Mouse (Mus musculus): ENCODE measurements around the gene 6030468B19Rik. TPM values are rescaled to one million over a fixed set of nuclear protein-coding genes. Genes with fewer than 3 reads are reported as not detected.

The 6030468B19Rik gene
- polyA plus RNA-seq, 1 experiment from 2014 or later: 0.26 TPM

DNA sequence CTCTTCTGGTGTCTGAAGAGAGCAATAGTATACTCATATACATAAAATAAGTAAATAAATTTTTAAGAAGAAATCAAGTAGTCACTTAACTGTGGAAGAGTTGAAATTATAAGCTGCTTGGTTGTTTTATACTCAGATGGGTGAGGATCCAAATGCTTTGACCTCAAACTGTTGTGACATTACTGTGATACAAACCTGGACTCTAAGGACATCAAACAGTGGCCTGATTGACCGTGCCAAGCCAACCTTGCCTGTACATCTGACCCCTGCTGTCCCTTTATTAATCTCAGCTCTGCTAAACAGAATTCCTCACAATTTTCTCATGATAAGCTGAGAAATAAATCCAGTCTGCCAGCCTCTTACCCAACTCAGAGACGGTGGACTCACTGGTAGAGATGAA, 48.2 kb downstream of the 6030468B19Rik start:
- 83% methylated on average over 2 of the region's 2 CpGs for WGBS
- Histone ChIP-seq H3K36me3 (no peaks in the 10 kb centered on the region), H3K9ac (replicated peaks) (no peak overlapping the region), H3K4me3 (replicated peaks) (no peak overlapping the region), H3K27me3 (no peaks in the 10 kb centered on the region), H3K9me3 (no peaks in the 10 kb centered on the region), H3K4me1 (replicated peaks) (peaks cover 24% of the 10 kb centered on the region), H3K27ac (no peak overlapping the region), H3K4me2 (no peak overlapping the region)
- ATAC-seq (ENCODE audit: insufficient number of reproducible peaks, insufficient read depth, low FRiP score, low TSS enrichment, low read depth): no peak

DNA sequence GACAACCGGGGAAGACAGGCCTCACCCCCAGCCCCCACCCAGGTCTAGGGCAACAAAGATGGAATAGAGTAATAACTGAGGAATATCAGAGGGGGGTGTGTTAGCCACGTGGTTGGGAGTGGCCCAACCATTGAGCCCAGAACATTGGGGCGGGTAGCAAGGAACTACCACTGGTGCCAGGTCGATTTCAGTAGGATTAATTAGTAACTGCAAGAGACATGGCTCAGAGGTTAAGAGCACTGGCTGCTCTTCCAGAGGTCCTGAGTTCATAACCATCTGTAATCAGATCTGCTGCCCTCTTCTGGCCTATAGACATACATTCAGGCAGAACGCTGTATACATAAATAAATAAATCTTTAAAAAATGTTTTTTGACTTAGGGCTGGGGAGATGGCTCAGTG, 49.2 kb downstream of the 6030468B19Rik start:
- 56% methylated on average over 5 of the region's 5 CpGs for WGBS
- Histone ChIP-seq H3K9ac (replicated peaks) (no peak overlapping the region), H3K9me3 (no peaks in the 10 kb centered on the region), H3K4me1 (replicated peaks) (peaks cover 24% of the 10 kb centered on the region), H3K36me3 (peaks cover 1% of the 10 kb centered on the region; the same call in 1 of the 2 replicates), H3K4me3 (replicated peaks) (no peak overlapping the region), H3K4me2 (no peak overlapping the region), H3K27ac (no peak overlapping the region), H3K27me3 (no peaks in the 10 kb centered on the region)
- ATAC-seq (ENCODE audit: insufficient number of reproducible peaks, insufficient read depth, low FRiP score, low TSS enrichment, low read depth): no peak

DNA sequence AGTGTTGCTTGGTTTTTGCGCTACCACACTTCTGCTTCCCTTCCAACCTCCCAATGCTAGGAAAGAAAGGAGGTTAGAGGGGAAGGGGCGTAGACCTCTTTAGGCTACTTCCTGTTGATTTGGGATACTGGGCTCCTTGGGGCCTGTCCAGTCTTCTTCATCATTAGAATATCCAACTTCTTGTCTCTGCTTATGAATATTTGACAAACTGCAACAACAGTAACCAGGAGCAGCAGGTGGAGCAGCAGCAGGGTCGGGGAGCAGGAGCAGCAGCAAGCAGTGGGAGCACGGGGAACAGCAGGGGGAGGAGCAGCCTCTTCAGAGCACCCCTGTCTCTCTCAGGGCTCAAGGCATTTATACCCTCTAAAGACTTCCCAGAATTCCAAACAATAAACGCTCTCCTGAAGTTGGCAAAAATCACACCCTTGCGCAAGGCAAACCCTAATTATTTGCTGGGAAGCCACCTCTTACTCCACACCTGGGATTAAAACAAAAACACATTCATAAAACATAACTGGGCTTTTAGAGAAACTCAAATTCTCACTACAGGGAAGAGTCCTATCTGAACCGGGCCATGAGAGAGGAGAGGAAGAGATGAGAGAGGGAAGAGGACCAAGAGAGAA, 50.2 kb downstream of the 6030468B19Rik start:
- 76% methylated on average over 7 of the region's 7 CpGs for WGBS
- peak overlapping the region; percentile 77 for H3K9ac ChIP-seq (replicated peaks)
- H3K27ac ChIP-seq: peak overlapping the region; percentile 94
- ATAC-seq (ENCODE audit: insufficient number of reproducible peaks, insufficient read depth, low FRiP score, low TSS enrichment, low read depth): no peak
- no peaks in the 10 kb centered on the region for H3K27me3 ChIP-seq
- peak overlapping the region; percentile 86 for H3K4me2 ChIP-seq
- peaks cover 12% of the 10 kb centered on the region for H3K36me3 ChIP-seq
- H3K4me1 ChIP-seq (replicated peaks): peaks cover 24% of the 10 kb centered on the region
- H3K4me3 ChIP-seq (replicated peaks): peak overlapping the region; percentile 71
- H3K9me3 ChIP-seq: no peaks in the 10 kb centered on the region

DNA sequence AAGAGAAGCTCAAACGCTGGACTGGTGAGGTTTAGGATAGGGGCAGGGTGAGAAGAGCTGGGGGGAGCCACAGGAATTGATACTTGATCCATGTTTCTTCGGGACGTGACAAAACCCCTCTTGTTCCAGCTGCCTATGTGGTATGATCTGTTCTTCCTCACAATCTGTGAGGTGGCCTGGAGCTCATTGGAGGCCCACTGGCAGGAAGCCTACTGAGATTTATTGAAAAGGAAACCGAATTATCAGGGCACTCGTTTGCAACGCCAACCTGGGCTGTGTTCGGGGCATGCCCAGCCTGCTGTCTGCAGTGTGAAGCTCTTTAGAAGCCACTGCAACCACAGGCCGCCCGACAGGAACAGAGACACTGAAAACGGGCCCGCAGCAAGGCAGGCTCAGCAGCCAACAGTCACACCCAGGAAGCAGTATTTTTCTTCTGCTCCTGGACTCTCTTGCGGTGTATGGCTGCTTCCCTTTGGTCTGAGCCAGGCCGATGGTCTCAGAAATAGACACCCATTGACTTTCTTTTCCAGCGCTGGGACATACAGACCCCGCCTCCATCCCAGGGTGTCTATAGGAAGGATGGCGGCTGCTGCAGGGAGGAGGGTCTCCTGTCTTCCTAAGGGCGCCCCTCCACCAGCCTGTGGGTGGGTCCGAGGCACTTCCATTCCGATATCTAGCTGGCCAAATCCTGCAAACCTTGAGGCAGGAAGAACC, 51.0 kb downstream of the 6030468B19Rik start:
- WGBS: 7% methylated on average over 19 of the region's 19 CpGs
- Histone ChIP-seq H3K9me3 (no peaks in the 10 kb centered on the region), H3K4me3 (replicated peaks) (peak overlapping the region; percentile 71), H3K4me1 (replicated peaks) (peaks cover 24% of the 10 kb centered on the region), H3K4me2 (peak overlapping the region; percentile 86), H3K9ac (replicated peaks) (peak overlapping the region; percentile 77), H3K27ac (peak overlapping the region; percentile 94), H3K36me3 (peaks cover 19% of the 10 kb centered on the region), H3K27me3 (no peaks in the 10 kb centered on the region)
- ATAC-seq (ENCODE audit: insufficient number of reproducible peaks, insufficient read depth, low FRiP score, low TSS enrichment, low read depth): peak; percentile 67

DNA sequence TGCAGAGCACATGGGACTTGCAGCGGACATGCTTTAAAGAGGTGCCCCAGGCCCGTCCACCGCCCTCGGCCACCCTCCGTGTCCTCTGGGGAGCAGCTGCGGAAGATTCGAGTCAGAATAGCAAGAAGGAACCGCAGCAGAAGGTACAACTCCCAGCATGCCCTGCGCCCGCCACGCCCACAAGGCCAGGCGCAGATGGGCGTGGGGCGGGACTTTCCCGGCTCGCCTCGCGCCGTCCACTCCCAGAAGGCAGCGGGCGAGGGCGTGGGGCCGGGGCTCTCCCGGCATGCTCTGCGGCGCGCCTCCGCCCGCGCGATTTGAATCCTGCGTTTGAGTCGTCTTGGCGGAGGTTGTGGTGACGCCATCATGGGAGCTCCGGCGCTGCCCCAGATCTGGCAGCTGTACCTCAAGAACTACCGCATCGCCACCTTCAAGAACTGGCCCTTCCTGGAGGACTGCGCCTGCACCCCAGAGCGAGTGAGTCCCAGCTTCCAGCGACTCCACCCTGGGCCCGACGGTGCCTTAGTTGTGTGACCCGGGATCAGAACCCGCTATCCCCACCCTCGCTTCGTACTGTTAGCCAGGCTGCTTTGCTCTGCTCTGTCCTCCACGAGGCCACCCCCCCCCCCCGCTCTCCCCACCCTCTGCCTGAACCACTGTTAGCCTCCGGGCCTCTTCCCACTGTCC, 51.7 kb downstream of the 6030468B19Rik start, which contains the start of gene Birc5:
Gene Birc5 (plus strand): TSS at position 267 of the 687 bp plus-strand sequence.
- Histone ChIP-seq H3K9me3 (no peaks in the 10 kb centered on the region), H3K27me3 (no peaks in the 10 kb centered on the region), H3K4me2 (peak within 1 kb of the TSS; percentile 86), H3K4me3 (replicated peaks) (peak within 1 kb of the TSS; percentile 71), H3K27ac (peak within 1 kb of the TSS; percentile 94), H3K9ac (replicated peaks) (peak within 1 kb of the TSS; percentile 80), H3K36me3 (peaks cover 26% of the 10 kb centered on the region), H3K4me1 (replicated peaks) (peaks cover 24% of the 10 kb centered on the region)
- peak; percentile 92 for ATAC-seq (ENCODE audit: insufficient number of reproducible peaks, insufficient read depth, low FRiP score, low TSS enrichment, low read depth)
- WGBS: 1% methylated on average over 50 of the region's 51 CpGs

DNA sequence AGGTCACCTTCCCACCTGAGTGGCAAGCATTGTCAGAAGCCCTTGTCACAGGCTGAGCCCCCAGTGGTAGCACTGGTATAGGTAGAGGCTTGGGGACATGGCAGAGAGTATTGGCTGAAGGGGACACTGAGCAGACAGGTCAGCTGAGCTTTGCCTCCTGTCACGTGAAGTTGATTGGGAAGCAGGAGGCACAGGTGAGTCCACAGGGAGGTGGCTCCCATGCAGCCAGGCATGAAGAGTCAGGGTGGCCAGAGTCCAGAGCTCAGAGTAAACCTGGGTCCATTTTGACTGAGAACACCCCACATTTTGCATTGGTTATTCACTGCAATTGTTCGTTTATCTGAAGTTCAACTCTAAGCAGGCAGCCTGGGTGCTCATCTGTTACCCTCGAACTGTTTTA, 55.4 kb downstream of the 6030468B19Rik start:
- WGBS: 85% methylated on average over 3 of the region's 3 CpGs
- peaks cover 19% of the 10 kb centered on the region for H3K4me1 ChIP-seq (replicated peaks)
- no peak for ATAC-seq (ENCODE audit: insufficient number of reproducible peaks, insufficient read depth, low FRiP score, low TSS enrichment, low read depth)
- H3K4me3 ChIP-seq (replicated peaks): no peak overlapping the region
- no peak overlapping the region for H3K4me2 ChIP-seq
- H3K9me3 ChIP-seq: no peaks in the 10 kb centered on the region
- H3K9ac ChIP-seq (replicated peaks): no peak overlapping the region
- H3K27me3 ChIP-seq: no peaks in the 10 kb centered on the region
- no peak overlapping the region for H3K27ac ChIP-seq
- peaks cover 61% of the 10 kb centered on the region for H3K36me3 ChIP-seq

DNA sequence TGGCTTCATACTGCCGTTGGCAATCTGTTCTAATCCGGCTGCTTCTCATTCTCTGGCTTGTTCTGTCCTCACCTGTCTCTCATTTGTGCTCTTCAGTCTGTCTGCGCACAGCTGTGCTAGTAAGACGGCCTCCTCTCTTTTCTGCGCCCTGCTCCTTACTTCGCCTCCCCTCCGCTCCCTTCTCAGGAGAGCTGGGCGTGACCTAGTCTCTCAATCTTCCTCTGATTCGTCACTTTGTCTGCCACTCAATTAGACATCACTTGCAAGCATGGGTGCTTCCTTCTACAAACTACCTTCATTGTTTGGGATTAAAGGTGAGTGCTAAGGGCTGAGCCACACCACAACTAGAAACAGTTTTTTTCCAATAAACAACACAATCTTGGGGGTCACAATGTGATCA, 56.8 kb downstream of the 6030468B19Rik start:
- Histone ChIP-seq H3K4me1 (replicated peaks) (peaks cover 13% of the 10 kb centered on the region), H3K27me3 (peaks cover 10% of the 10 kb centered on the region), H3K36me3 (peaks cover 64% of the 10 kb centered on the region), H3K4me2 (no peak overlapping the region), H3K4me3 (replicated peaks) (no peak overlapping the region), H3K9ac (replicated peaks) (no peak overlapping the region), H3K9me3 (no peaks in the 10 kb centered on the region), H3K27ac (no peak overlapping the region)
- no peak for ATAC-seq (ENCODE audit: insufficient number of reproducible peaks, insufficient read depth, low FRiP score, low TSS enrichment, low read depth)
- WGBS: 96% methylated on average over 9 of the region's 9 CpGs

DNA sequence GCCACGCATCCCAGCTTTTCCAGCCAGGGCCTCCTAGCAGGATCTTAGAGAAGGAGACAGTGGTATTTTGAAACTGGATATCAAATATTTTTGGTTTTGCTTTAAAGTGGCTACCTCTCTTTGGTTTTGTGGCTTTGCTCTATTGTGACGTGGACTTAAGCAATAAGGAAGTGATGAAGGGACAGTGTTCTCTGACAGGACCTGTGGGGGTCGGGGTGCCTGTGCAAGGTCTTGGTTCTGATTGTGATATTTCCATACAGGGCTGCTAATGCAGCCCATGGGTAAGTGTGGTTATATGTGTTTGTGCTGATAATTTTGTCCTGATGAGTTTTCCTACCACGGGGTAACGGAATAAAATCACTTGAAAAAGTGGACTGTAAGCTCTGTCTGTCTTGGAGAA, 57.9 kb downstream of the 6030468B19Rik start:
- WGBS: 96% methylated on average over 5 of the region's 5 CpGs
- H3K9me3 ChIP-seq: no peaks in the 10 kb centered on the region

DNA sequence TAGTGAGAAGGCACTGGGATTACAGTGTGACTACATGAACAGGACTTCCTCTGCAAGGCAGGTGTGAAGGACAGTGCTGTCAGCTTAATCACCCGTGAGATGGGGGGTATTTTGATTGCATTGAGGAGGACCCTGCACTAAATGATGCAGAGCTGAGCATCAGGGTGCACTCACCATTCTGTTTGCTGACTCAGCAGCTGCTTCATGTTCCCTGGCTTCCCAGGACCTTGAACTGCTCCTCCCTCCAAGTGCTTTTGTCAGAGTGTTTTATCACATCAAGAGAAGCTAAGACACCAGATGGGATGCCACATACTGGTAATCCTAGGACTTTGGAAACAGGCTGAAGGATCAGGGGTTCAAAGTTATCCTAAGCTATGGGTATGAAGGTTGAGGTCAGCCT, 58.5 kb downstream of the 6030468B19Rik start:
- ATAC-seq (ENCODE audit: insufficient number of reproducible peaks, insufficient read depth, low FRiP score, low TSS enrichment, low read depth): no peak

More for the DNA sequence above, 57.9 kb downstream of the 6030468B19Rik start:
- Histone ChIP-seq H3K27me3 (peaks cover 21% of the 10 kb centered on the region), H3K4me2 (no peak overlapping the region), H3K4me1 (replicated peaks) (peaks cover 10% of the 10 kb centered on the region), H3K4me3 (replicated peaks) (no peak overlapping the region), H3K27ac (no peak overlapping the region), H3K36me3 (peaks cover 64% of the 10 kb centered on the region), H3K9ac (replicated peaks) (no peak overlapping the region)
- ATAC-seq (ENCODE audit: insufficient number of reproducible peaks, insufficient read depth, low FRiP score, low TSS enrichment, low read depth): no peak

More for the DNA sequence above, 58.5 kb downstream of the 6030468B19Rik start:
- Histone ChIP-seq H3K4me2 (no peak overlapping the region), H3K9ac (replicated peaks) (no peak overlapping the region), H3K4me3 (replicated peaks) (no peak overlapping the region), H3K27me3 (peaks cover 27% of the 10 kb centered on the region), H3K27ac (no peak overlapping the region), H3K4me1 (replicated peaks) (peaks cover 12% of the 10 kb centered on the region), H3K36me3 (peaks cover 64% of the 10 kb centered on the region), H3K9me3 (no peaks in the 10 kb centered on the region)
- WGBS: 85% methylated on average over 1 of the region's 1 CpGs
